Mouse (Mus musculus): ENCODE data around the gene Med8. TPM values are rescaled to one million over a fixed set of nuclear protein-coding genes. Genes with fewer than 3 reads are reported as not detected.

Gene Med8
- polyA plus RNA-seq (2015; fragmentation: Illumina TruSeq; extraction: RNeasy Lipid Tissue Mini Kit (QIAGEN cat#74804); ENCODE audit: insufficient read depth, low replicate concordance), result 85.4 TPM

GRCm38 (mm10) chr4:118409142-118409900, at the start of gene Med8, which contains the start of gene Szt2:
TSS of gene Med8 (plus strand) at chr4:118409337.
TSS of gene Szt2 (minus strand) at chr4:118409273.

GRCm38 (mm10) chr4:118427768-118428451, 18.8 kb downstream of the Med8 start, which contains the start of gene Elovl1:
TSS of gene Elovl1 (plus strand) at chr4:118428093.

GRCm38 (mm10) chr4:118436820-118437603, 27.9 kb downstream of the Med8 start, which contains the start of gene Cdc20:
TSS of gene Cdc20 (minus strand) at chr4:118437352.

GRCm38 (mm10) chr4:118457345-118457975, 48.3 kb downstream of the Med8 start, which contains the start of gene Mpl:
TSS of gene Mpl (minus strand) at chr4:118457513.

Other genes starting within 250 kb of the Med8 start
- gene Kdm4a, start 229.3 kb upstream of the Med8 start, polyA plus RNA-seq (2015; fragmentation: Illumina TruSeq; extraction: RNeasy Lipid Tissue Mini Kit (QIAGEN cat#74804); ENCODE audit: insufficient read depth, low replicate concordance), result 32.2 TPM
- 1.7 TPM for gene Ptprf, start 117.9 kb upstream of the Med8 start, polyA plus RNA-seq (2015; fragmentation: Illumina TruSeq; extraction: RNeasy Lipid Tissue Mini Kit (QIAGEN cat#74804); ENCODE audit: insufficient read depth, low replicate concordance)
- gene Szt2, start 64 bp upstream of the Med8 start, polyA plus RNA-seq (2015; fragmentation: Illumina TruSeq; extraction: RNeasy Lipid Tissue Mini Kit (QIAGEN cat#74804); ENCODE audit: insufficient read depth, low replicate concordance), result 22.7 TPM
- gene Elovl1, start 18.8 kb downstream of the Med8 start, polyA plus RNA-seq (2015; fragmentation: Illumina TruSeq; extraction: RNeasy Lipid Tissue Mini Kit (QIAGEN cat#74804); ENCODE audit: insufficient read depth, low replicate concordance), result 86.9 TPM
- 8.3 TPM for gene Cdc20, start 28.0 kb downstream of the Med8 start, polyA plus RNA-seq (2015; fragmentation: Illumina TruSeq; extraction: RNeasy Lipid Tissue Mini Kit (QIAGEN cat#74804); ENCODE audit: insufficient read depth, low replicate concordance)
- gene Mpl, start 48.2 kb downstream of the Med8 start, polyA plus RNA-seq (2015; fragmentation: Illumina TruSeq; extraction: RNeasy Lipid Tissue Mini Kit (QIAGEN cat#74804); ENCODE audit: insufficient read depth, low replicate concordance), result 1.3 TPM
- 7.6 TPM for gene Tie1, start 80.7 kb downstream of the Med8 start, polyA plus RNA-seq (2015; fragmentation: Illumina TruSeq; extraction: RNeasy Lipid Tissue Mini Kit (QIAGEN cat#74804); ENCODE audit: insufficient read depth, low replicate concordance)
- not detected for gene 2610528J11Rik, start 117.7 kb downstream of the Med8 start, polyA plus RNA-seq (2015; fragmentation: Illumina TruSeq; extraction: RNeasy Lipid Tissue Mini Kit (QIAGEN cat#74804); ENCODE audit: insufficient read depth, low replicate concordance)
- not detected for gene Tmem125, start 134.7 kb downstream of the Med8 start, polyA plus RNA-seq (2015; fragmentation: Illumina TruSeq; extraction: RNeasy Lipid Tissue Mini Kit (QIAGEN cat#74804); ENCODE audit: insufficient read depth, low replicate concordance)
- not detected for gene Cfap57, start 211.4 kb downstream of the Med8 start, polyA plus RNA-seq (2015; fragmentation: Illumina TruSeq; extraction: RNeasy Lipid Tissue Mini Kit (QIAGEN cat#74804); ENCODE audit: insufficient read depth, low replicate concordance)
- gene Ebna1bp2, start 211.5 kb downstream of the Med8 start, polyA plus RNA-seq (2015; fragmentation: Illumina TruSeq; extraction: RNeasy Lipid Tissue Mini Kit (QIAGEN cat#74804); ENCODE audit: insufficient read depth, low replicate concordance), result 91.8 TPM
- not detected for gene Olfr62, start 249.6 kb downstream of the Med8 start, polyA plus RNA-seq (2015; fragmentation: Illumina TruSeq; extraction: RNeasy Lipid Tissue Mini Kit (QIAGEN cat#74804); ENCODE audit: insufficient read depth, low replicate concordance)